Mouse (Mus musculus) MEL (cell line): Measurements from ENCODE around the gene 1700016C15Rik. TPM values are rescaled to one million over a fixed set of nuclear protein-coding genes. Genes with fewer than 3 reads are reported as not detected.

Source experiments
- DNase-seq: peaks from one replicate; pipeline ENCODE4 v3.0.0; 2011; ENCODE audit warnings: low read depth, low spot score
- H3K27ac ChIP-seq: 2 replicates; pipeline ENCODE4 v1.5.1; 2012; ENCODE audit warnings: low read depth, mild to moderate bottlenecking, control low read depth, low read length, moderate library complexity; ENCODE audit not compliant: control insufficient read depth
- H3K27me3 ChIP-seq, 2 experiments: fragments of 150-350 bp in 1 of 2; sonication (generic) in 1 of 2; 2 replicates each; pipeline ENCODE4 v1.6.1; 2012; ENCODE audit warnings: low read length in 2 of 2, mild to moderate bottlenecking in 2 of 2, improper control_type of control experiment in 1 of 2, moderate library complexity in 1 of 2; ENCODE audit not compliant: insufficient read depth in 2 of 2, control insufficient read depth in 1 of 2
- H3K36me3 ChIP-seq, 2 experiments: 2 replicates each; pipeline ENCODE4 v1.6.1; 2012 to 2014; ENCODE audit warnings: low read length in 2 of 2, improper control_type of control experiment in 1 of 2, inconsistent platforms in 1 of 2, mild to moderate bottlenecking in 1 of 2; ENCODE audit not compliant: insufficient read depth in 2 of 2, control insufficient read depth in 1 of 2
- H3K4me1 ChIP-seq, 2 experiments: fragments of 150-350 bp in 1 of 2; sonication (generic) in 1 of 2; 2 replicates each; pipeline ENCODE4 v1.6.1; 2012; ENCODE audit warnings: low read length in 2 of 2, improper control_type of control experiment in 1 of 2, mild to moderate bottlenecking in 1 of 2; ENCODE audit not compliant: insufficient read depth in 2 of 2, control insufficient read depth in 1 of 2
- H3K4me3 ChIP-seq, 2 experiments: fragments of 150-350 bp in 1 of 2; sonication (generic) in 1 of 2; 2 replicates each; pipeline ENCODE4 v1.5.1; 2012; ENCODE audit warnings: low read depth in 2 of 2, low read length in 2 of 2, mild to moderate bottlenecking in 2 of 2, moderate library complexity in 2 of 2, control low read depth in 1 of 2, improper control_type of control experiment in 1 of 2; ENCODE audit not compliant: control insufficient read depth in 1 of 2, insufficient read depth in 1 of 2
- H3K79me2 ChIP-seq: 2 replicates; pipeline ENCODE4 v1.6.1; 2012; ENCODE audit warnings: mild to moderate bottlenecking, low read length, moderate library complexity; ENCODE audit not compliant: control insufficient read depth, poor library complexity, insufficient read depth
- H3K9ac ChIP-seq: 2 replicates; pipeline ENCODE4 v1.6.1; 2012; ENCODE audit warnings: low read depth, mild to moderate bottlenecking, control low read depth, low read length, moderate library complexity; ENCODE audit not compliant: control insufficient read depth, poor library complexity, severe bottlenecking
- H3K9me3 ChIP-seq: fragments of 150-350 bp; sonication (generic); replicated peaks from 2 replicates; pipeline ENCODE4 v1.6.1; 2012; ENCODE audit warnings: mild to moderate bottlenecking, low read length, improper control_type of control experiment, moderate library complexity; ENCODE audit not compliant: insufficient read depth
- CHD2 ChIP-seq: IDR thresholded peaks from 2 replicates; pipeline ENCODE4 v1.6.1; 2011; ENCODE audit warnings: low read length, improper control_type of control experiment
- CTCF ChIP-seq, 3 experiments: IDR thresholded peaks in 2 of 3; conservative IDR thresholded peaks in 1 of 3; 2 replicates each; pipeline ENCODE4 v1.5.1; 2011 to 2012; ENCODE audit warnings: low read length in 3 of 3, low read depth in 2 of 3, mild to moderate bottlenecking in 2 of 3, improper control_type of control experiment in 1 of 3, inconsistent platforms in 1 of 3, mixed read lengths in 1 of 3, moderate library complexity in 1 of 3; ENCODE audit not compliant: control insufficient read depth in 1 of 3, insufficient read depth in 1 of 3, poor library complexity in 1 of 3, severe bottlenecking in 1 of 3
- JUND ChIP-seq: IDR thresholded peaks from 2 replicates; pipeline ENCODE4 v1.6.1; 2011; ENCODE audit warnings: low read depth, mild to moderate bottlenecking, improper control_type of control experiment, low read length
- KAT2A ChIP-seq: conservative IDR thresholded peaks from 2 replicates; pipeline ENCODE4 v1.6.1; 2012; ENCODE audit warnings: low read depth, low read length, improper control_type of control experiment, inconsistent platforms
- MAX ChIP-seq: IDR thresholded peaks from 2 replicates; pipeline ENCODE4 v1.6.1; 2011; ENCODE audit warnings: low read length, improper control_type of control experiment
- MEF2A ChIP-seq: IDR thresholded peaks from 2 replicates; pipeline ENCODE4 v1.6.1; 2014; ENCODE audit warnings: low read depth, mild to moderate bottlenecking, inconsistent platforms, low read length, improper control_type of control experiment; ENCODE audit not compliant: poor library complexity, insufficient replicate concordance, severe bottlenecking; ENCODE audit errors: extremely low read depth
- MXI1 ChIP-seq: IDR thresholded peaks from 2 replicates; pipeline ENCODE4 v1.6.1; 2011; ENCODE audit warnings: mild to moderate bottlenecking, low read depth, low read length, improper control_type of control experiment
- RAD21 ChIP-seq: IDR thresholded peaks from 2 replicates; pipeline ENCODE4 v1.6.1; 2011; ENCODE audit warnings: mild to moderate bottlenecking, low read depth, low read length, improper control_type of control experiment
- SIN3A ChIP-seq: IDR thresholded peaks from 2 replicates; pipeline ENCODE4 v1.6.1; 2012; ENCODE audit warnings: low read length, improper control_type of control experiment, inconsistent platforms
- SMC3 ChIP-seq: IDR thresholded peaks from 2 replicates; pipeline ENCODE4 v1.6.1; 2011; ENCODE audit warnings: low read depth, low read length, improper control_type of control experiment
- TAL1 ChIP-seq: IDR thresholded peaks from 2 replicates; pipeline ENCODE4 v1.6.1; 2012; ENCODE audit warnings: mild to moderate bottlenecking, inconsistent platforms, low read length, moderate library complexity, mixed read lengths
- TCF12 ChIP-seq: IDR thresholded peaks from 2 replicates; pipeline ENCODE4 v1.6.1; 2014; ENCODE audit warnings: low read depth, mild to moderate bottlenecking, inconsistent platforms, low read length, improper control_type of control experiment, moderate library complexity
- USF1 ChIP-seq: IDR thresholded peaks from 2 replicates; pipeline ENCODE4 v1.6.1; 2014; ENCODE audit warnings: low read depth, mild to moderate bottlenecking, inconsistent platforms, low read length, improper control_type of control experiment, moderate library complexity
- ZC3H11A ChIP-seq: IDR thresholded peaks from 2 replicates; pipeline ENCODE4 v1.6.1; 2012; ENCODE audit warnings: low read depth, mild to moderate bottlenecking, inconsistent platforms, low read length, improper control_type of control experiment
- ZMIZ1 ChIP-seq: IDR thresholded peaks from 2 replicates; pipeline ENCODE4 v1.6.1; 2012; ENCODE audit warnings: low read depth, mild to moderate bottlenecking, inconsistent platforms, low read length, improper control_type of control experiment, moderate library complexity
- polyA plus RNA-seq, 2 experiments: library from polyadenylated mRNA; stranded (reverse) in 1 of 2; unstranded in 1 of 2; fragments of >175 nt in 1 of 2; fragments of >200 nt in 1 of 2; gene quantifications; 2 replicates each; pipeline versions ENCODE4 v1.2.1 to v1.2.4; 2012; ENCODE audit warnings: low replicate concordance in 2 of 2, low read depth in 1 of 2; ENCODE audit not compliant: insufficient read length in 2 of 2, insufficient read depth in 1 of 2, missing spikeins in 1 of 2
- total RNA-seq: library from RNA; depleted of rRNA; stranded (reverse); fragments of 300-350 nt; gene quantifications from 2 replicates; pipeline ENCODE4 v1.2.3, GENCODE M21; 2012

1700016C15Rik gene
- total and polyA plus RNA-seq, 3 experiments: not detected

DNA sequence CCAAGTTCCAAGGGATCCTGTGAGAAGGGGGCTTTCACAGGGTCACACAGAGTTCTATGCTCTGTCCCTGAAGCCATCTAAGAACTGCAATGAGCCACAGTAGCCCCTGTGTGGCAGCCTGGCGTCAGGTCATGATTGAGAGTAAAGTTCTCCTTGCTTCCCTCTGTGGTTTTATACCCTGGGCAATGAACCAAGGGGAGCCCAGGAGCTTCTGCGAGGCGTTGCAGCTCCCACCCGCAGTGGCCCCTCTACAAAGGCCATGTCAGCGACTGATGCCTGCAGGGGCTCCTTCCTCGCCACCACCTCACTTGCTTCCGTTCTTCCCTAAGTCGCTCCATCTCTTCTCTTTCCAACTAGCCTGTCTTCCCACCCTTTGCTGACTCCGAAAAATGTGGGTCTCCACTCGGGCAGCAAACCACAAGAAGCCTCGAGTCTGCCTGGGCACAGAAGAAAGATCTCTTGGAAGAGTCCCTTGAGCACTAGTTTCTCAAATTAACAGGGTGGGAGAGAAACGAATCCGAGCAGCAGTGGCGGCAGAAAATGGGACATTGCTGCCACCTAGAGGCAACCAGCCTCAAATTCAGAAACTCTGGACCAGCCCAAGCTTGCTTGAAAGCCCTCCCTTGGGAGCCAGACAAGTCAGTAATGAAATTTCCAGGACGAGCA, 27.0 kb upstream of the 1700016C15Rik start:
- Histone ChIP-seq H3K4me1 (peaks cover 0 to 9% of the 10 kb centered on the region in 2 experiments; a peak in 1 of 4 replicates), H3K4me3 (peak overlapping the region; percentile 57 to 75), H3K27ac (peak overlapping the region; percentile 60), H3K79me2 (no peaks in the 10 kb centered on the region), H3K9me3 (no peaks in the 10 kb centered on the region), H3K36me3 (peaks cover 0 to 6% of the 10 kb centered on the region in 2 experiments; a peak in 2 of 4 replicates), H3K9ac (peak overlapping the region; percentile 71), H3K27me3 (no peaks in the 10 kb centered on the region)
- TF ChIP-seq SMC3 (peak; percentile 71), CTCF (IDR thresholded peaks at IDR 0.05 in 2 of 3, conservative IDR thresholded peaks at IDR 0.05 in 1 of 3; ENCODE audit: control insufficient read depth in 1 of 3, insufficient read depth in 1 of 3, low read depth in 2 of 3, low read length in 3 of 3, poor library complexity in 1 of 3, severe bottlenecking in 1 of 3) (peak; percentile 70 to 87 (median 81)), USF1 (no peak), MEF2A (no peak), ZC3H11A (peak; percentile 72), TCF12 (0 out of 2 replicates have a peak, but pooled peaks have one; percentile 6), KAT2A (no peak), SIN3A (peak; percentile 21; the same call in 1 of the 2 replicates), MXI1 (0 out of 2 replicates have a peak, but pooled peaks have one; percentile 6), ZMIZ1 (no peak), RAD21 (peak; percentile 91)
- peak; percentile 91 for DNase-seq

GRCm38 (mm10) chr1:177703147-177703807, 26.3 kb upstream of the 1700016C15Rik start:
- TF ChIP-seq MAX (no peak), JUND (peak; percentile 94), CHD2 (no peak), TAL1 (no peak)
- Histone ChIP-seq H3K9me3 (no peaks in the 10 kb centered on the region), H3K27me3 (no peaks in the 10 kb centered on the region), H3K36me3 (peaks cover 0 to 6% of the 10 kb centered on the region in 2 experiments; a peak in 2 of 4 replicates), H3K4me3 (peak overlapping the region in 1 of 2 experiments; percentile 75; a peak in 2 of 4 replicates), H3K27ac (no peak overlapping the region), H3K79me2 (no peaks in the 10 kb centered on the region), H3K4me1 (peaks cover 0 to 9% of the 10 kb centered on the region in 2 experiments; a peak in 1 of 4 replicates), H3K9ac (peak overlapping the region; percentile 44; the same call in 1 of the 2 replicates)
- peak; percentile 53 for DNase-seq
